ENCODE assay signal across 8 mouse cellular contexts in genomic region chr2:69862117-69862657, GRCm38 (mm10). TPM values are rescaled to one million over a fixed set of nuclear protein-coding genes. Genes with fewer than 3 reads are reported as not detected.
DNase-seq lines count a peak whose midpoint lies in the region; ATAC-seq and TF ChIP-seq lines count a peak whose summit lies in the region.

No protein-coding gene starts in this region.

- no peaks in the 10 kb centered on the region; the same call in 1 of the 2 replicates for H3K36me3 ChIP-seq in ES-E14 (ENCODE audit: control insufficient read depth, insufficient read depth, low read length, poor library complexity, severe bottlenecking)
- peaks cover 33% of the 10 kb centered on the region for H3K36me3 ChIP-seq in forebrain, embryonic 10.5 days (replicated peaks)
- H3K36me3 ChIP-seq in liver, embryonic 13.5 days: peaks cover 25% of the 10 kb centered on the region

- in situ Hi-C loops in ES-E14 (cut with MboI; ENCODE audit: low sequenced_read_pairs in 2 of 2, unreplicated experiment in 2 of 2): no loop called here

- no peak overlapping the region; the same call in 1 of the 2 replicates for H3K27ac ChIP-seq in ES-E14 (ENCODE audit: insufficient read depth, low read depth, low read length, poor library complexity, severe bottlenecking)
- peak overlapping the region; percentile 98 for H3K27ac ChIP-seq in forebrain, embryonic 10.5 days
- H3K27ac ChIP-seq in liver, embryonic 13.5 days: peak overlapping the region; percentile 91

- peak overlapping the region; percentile 87 for H3K9ac ChIP-seq in ES-E14 (ENCODE audit: insufficient read depth, low read depth, low read length, poor library complexity, severe bottlenecking)
- H3K9ac ChIP-seq in liver, embryonic 13.5 days: peak overlapping the region; percentile 100

- peak overlapping the region; percentile 84 for H3K4me2 ChIP-seq in liver, embryonic 13.5 days

- no peaks in the 10 kb centered on the region for H3K9me3 ChIP-seq in ES-E14 (ENCODE audit: control insufficient read depth, insufficient read depth, low read depth, low read length)
- H3K9me3 ChIP-seq in forebrain, embryonic 10.5 days: no peaks in the 10 kb centered on the region
- no peaks in the 10 kb centered on the region for H3K9me3 ChIP-seq in liver, embryonic 13.5 days (replicated peaks)

- peak; percentile 9 for DNase-seq in kidney, adult 9 months
- DNase-seq in kidney, adult 11 months: no peak
- no peak for DNase-seq in ES-E14 (ENCODE audit: low read depth, low spot score)
- DNase-seq in forebrain, embryonic 10.5 days (ENCODE audit: extremely low spot score, low spot score): no peak
- DNase-seq in liver, embryonic 13.5 days: no peak
- no peak for DNase-seq in adrenal gland, postnatal 25 days
- no peak for DNase-seq in spleen, postnatal 10 days (ENCODE audit: low spot score in 2 of 2)
- DNase-seq in urinary bladder, postnatal 10 days (ENCODE audit: low spot score): no peak

- H3K4me3 ChIP-seq in ES-E14 (ENCODE audit: insufficient read depth in 1 of 2, low read depth in 1 of 2, low read length in 2 of 2, poor library complexity in 1 of 2, severe bottlenecking in 1 of 2): peak overlapping the region; percentile 78 to 82
- H3K4me3 ChIP-seq in forebrain, embryonic 10.5 days: peak overlapping the region; percentile 98
- peak overlapping the region; percentile 100 for H3K4me3 ChIP-seq in liver, embryonic 13.5 days (replicated peaks)

- 6% methylated on average over 13 of the region's 13 CpGs for WGBS in forebrain, embryonic 10.5 days
- under 1% methylated on average over 13 of the region's 13 CpGs for WGBS in liver, embryonic 13.5 days (ENCODE audit: insufficient replicate concordance)

- H3K4me1 ChIP-seq in ES-E14 (ENCODE audit: control insufficient read depth in 2 of 2, insufficient read depth in 2 of 2, low read length in 2 of 2, poor library complexity in 1 of 2): peaks cover 1 to 9% of the 10 kb centered on the region in 2 experiments; a peak in 3 of 4 replicates
- peaks cover 20% of the 10 kb centered on the region for H3K4me1 ChIP-seq in forebrain, embryonic 10.5 days
- H3K4me1 ChIP-seq in liver, embryonic 13.5 days (replicated peaks): peaks cover 28% of the 10 kb centered on the region

- ATAC-seq in liver, embryonic 13.5 days (ENCODE audit: low read depth): no peak

- H3K27me3 ChIP-seq in forebrain, embryonic 10.5 days (ENCODE audit: poor library complexity, severe bottlenecking): no peaks in the 10 kb centered on the region
- no peaks in the 10 kb centered on the region for H3K27me3 ChIP-seq in liver, embryonic 13.5 days

TF ChIP-seq in ES-E14, 5 proteins besides CTCF, POLR2A, EP300 and RAD21:
- no peak for TF ChIP-seq MAFK (IDR thresholded peaks at IDR 0.05; ENCODE audit: insufficient read depth, low read depth, low read length)
- peak; percentile 65 for TF ChIP-seq ZNF384 (IDR thresholded peaks at IDR 0.05; ENCODE audit: low read depth, low read length)

RNA-seq across cellular contexts. Expression of gene Ssb, which starts 0.8 kb away (rescaled TPM):
- total RNA-seq in ES-E14 (2012; rRNA removed): 118 and 191 TPM in 2 replicates
- polyA plus RNA-seq in forebrain, embryonic 10.5 days (2016; fragmentation: Nextera tagmentation; extraction: Ambion mirVana): 406 and 461 TPM in 2 replicates
- polyA plus RNA-seq in liver, embryonic 13.5 days (2015; fragmentation: Nextera tagmentation; extraction: Ambion mirVana): 204 and 266 TPM in 2 replicates
- 178 and 218 TPM in 2 replicates for total RNA-seq in adrenal gland, postnatal 25 days (2021)

RNA-seq across cellular contexts. Expression of gene Mettl5, which starts 23.2 kb away (rescaled TPM):
- total RNA-seq in ES-E14 (2012; rRNA removed): 31.6 and 43.0 TPM in 2 replicates
- polyA plus RNA-seq in forebrain, embryonic 10.5 days (2016; fragmentation: Nextera tagmentation; extraction: Ambion mirVana): 44.4 and 48.0 TPM in 2 replicates
- 40.8 and 42.1 TPM in 2 replicates for polyA plus RNA-seq in liver, embryonic 13.5 days (2015; fragmentation: Nextera tagmentation; extraction: Ambion mirVana)
- total RNA-seq in adrenal gland, postnatal 25 days (2021): 19.6 and 23.6 TPM in 2 replicates

RNA-seq across cellular contexts. Expression of gene Ubr3, which starts 34.9 kb away (rescaled TPM):
- 64.3 and 64.6 TPM in 2 replicates for total RNA-seq in ES-E14 (2012; rRNA removed)
- 10.3 and 11.8 TPM in 2 replicates for polyA plus RNA-seq in forebrain, embryonic 10.5 days (2016; fragmentation: Nextera tagmentation; extraction: Ambion mirVana)
- polyA plus RNA-seq in liver, embryonic 13.5 days (2015; fragmentation: Nextera tagmentation; extraction: Ambion mirVana): 5.1 and 6.0 TPM in 2 replicates
- total RNA-seq in adrenal gland, postnatal 25 days (2021): 94.7 and 112 TPM in 2 replicates

RNA-seq across cellular contexts. Expression of gene Klhl23, which starts 40.4 kb away (rescaled TPM):
- 2.7 and 5.0 TPM in 2 replicates for total RNA-seq in ES-E14 (2012; rRNA removed)
- polyA plus RNA-seq in forebrain, embryonic 10.5 days (2016; fragmentation: Nextera tagmentation; extraction: Ambion mirVana): 27.3 and 28.7 TPM in 2 replicates
- polyA plus RNA-seq in liver, embryonic 13.5 days (2015; fragmentation: Nextera tagmentation; extraction: Ambion mirVana): 20.2 and 24.7 TPM in 2 replicates
- total RNA-seq in adrenal gland, postnatal 25 days (2021): 14.8 and 16.8 TPM in 2 replicates
